Mouse (Mus musculus): ENCODE data around the gene Taf12.

DNA sequence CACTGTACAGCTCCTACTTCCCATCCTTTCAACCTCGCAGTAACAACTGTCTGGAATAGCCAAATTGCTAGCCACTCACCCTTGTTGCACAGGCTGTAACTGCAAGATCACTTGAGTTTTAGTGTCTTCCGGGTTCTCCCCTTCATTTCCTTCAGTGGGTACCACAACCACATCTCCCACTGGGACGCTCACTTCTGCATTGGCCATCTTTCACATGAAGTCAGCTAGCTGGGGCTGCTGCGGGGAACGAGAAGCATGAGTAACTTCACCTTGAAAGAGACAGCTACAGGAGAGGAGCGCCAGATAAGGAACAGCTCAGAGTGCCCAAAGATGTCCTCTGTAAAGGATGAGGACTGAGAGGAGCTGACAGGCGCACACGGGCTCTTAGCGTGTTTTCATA lies 22.6 kb upstream of the Taf12 start:
- no peak for TF ChIP-seq CTCF (IDR thresholded peaks at IDR 0.05; ENCODE audit: control insufficient read depth, insufficient read depth, low read length)
- TF ChIP-seq POLR2A (IDR thresholded peaks at IDR 0.05; ENCODE audit: borderline replicate concordance, control insufficient read depth, low read depth, low read length) = no peak
